ENCODE assay signal across 13 mouse cellular contexts in the genomic region with DNA sequence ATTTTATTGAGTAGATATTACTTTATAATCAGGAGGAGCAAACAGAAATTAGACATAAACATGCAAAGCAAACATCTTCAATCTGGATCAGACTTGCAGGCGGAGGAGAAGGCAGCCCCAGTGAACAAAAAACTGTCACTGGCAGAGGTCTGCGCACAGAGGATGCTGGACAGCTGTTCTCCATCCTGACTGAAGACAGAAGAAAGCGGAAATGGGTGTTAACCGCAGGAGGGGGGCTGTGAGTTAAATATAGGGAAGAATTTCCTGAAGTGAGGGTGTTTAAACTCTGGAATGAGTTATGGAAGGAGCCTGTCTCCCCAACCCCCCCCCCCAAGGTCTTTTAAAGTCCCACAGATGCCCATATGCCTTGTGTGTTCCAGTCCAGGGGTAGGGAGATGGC.
DNase-seq lines count a peak whose midpoint lies in the region; ATAC-seq and TF ChIP-seq lines count a peak whose summit lies in the region.
"Had no signal": no experiment of that assay in that cellular context is flagged by ENCODE, and none has a peak within 500 bp of the region (broad histone marks: within the 10 kb centered on the region; RNA-seq: fewer than 3 reads in every experiment).

No protein-coding gene starts in this region.

- H3K36me3 ChIP-seq in embryonic facial prominence, embryonic 10.5 days (replicated peaks): no peaks in the 10 kb centered on the region
- H3K36me3 ChIP-seq in intestine, embryonic 16.5 days (ENCODE audit: control insufficient read depth, insufficient read depth, low read length): no peaks in the 10 kb centered on the region
- H3K36me3 ChIP-seq in limb, embryonic 15.5 days: no peaks in the 10 kb centered on the region; the same call in 1 of the 2 replicates
- peaks cover 12% of the 10 kb centered on the region; the same call in 1 of the 2 replicates for H3K36me3 ChIP-seq in liver, postnatal 0 days (replicated peaks; ENCODE audit: insufficient read depth, low read length)
- H3K36me3 ChIP-seq in forebrain, embryonic 13.5 days (ENCODE audit: poor library complexity, severe bottlenecking): no peaks in the 10 kb centered on the region
- H3K36me3 ChIP-seq: hindbrain, embryonic 13.5 days; neural tube, embryonic 13.5 days had no signal

- 0 out of 2 replicates have a peak overlapping the region, but pooled peaks have one; percentile 14 for H3K27ac ChIP-seq in embryonic facial prominence, embryonic 10.5 days (replicated peaks)
- peak overlapping the region; percentile 36; the same call in 1 of the 2 replicates for H3K27ac ChIP-seq in embryonic fibroblast, embryonic 13.5 days (ENCODE audit: insufficient read depth, low read length)
- peak overlapping the region; percentile 32; the same call in 1 of the 2 replicates for H3K27ac ChIP-seq in intestine, embryonic 16.5 days (ENCODE audit: low read length)
- H3K27ac ChIP-seq in limb, embryonic 15.5 days: 0 out of 2 replicates have a peak overlapping the region, but pooled peaks have one; percentile 17
- H3K27ac ChIP-seq in liver, postnatal 0 days (ENCODE audit: low read depth): no peak overlapping the region
- H3K27ac ChIP-seq in forebrain, embryonic 13.5 days: no peak overlapping the region
- H3K27ac ChIP-seq: hindbrain, embryonic 13.5 days; neural tube, embryonic 13.5 days had no signal

- ATAC-seq in intestine, embryonic 16.5 days: peak; percentile 69
- ATAC-seq in limb, embryonic 15.5 days (ENCODE audit: insufficient number of reproducible peaks, low FRiP score, low TSS enrichment, low read depth): no peak
- ATAC-seq in liver, postnatal 0 days: no peak
- no peak for ATAC-seq in forebrain, embryonic 13.5 days
- ATAC-seq: forebrain, embryonic 16.5 days had no signal

- TF ChIP-seq EP300 in liver, postnatal 0 days (IDR thresholded peaks at IDR 0.05; ENCODE audit: low read depth): no peak

- 0 out of 2 replicates have a peak, but pooled peaks cover 12% of the 10 kb centered on the region for H3K27me3 ChIP-seq in embryonic facial prominence, embryonic 10.5 days (replicated peaks; ENCODE audit: low read depth, poor library complexity, severe bottlenecking)
- H3K27me3 ChIP-seq in intestine, embryonic 16.5 days (replicated peaks; ENCODE audit: control insufficient read depth, insufficient read depth, low read length): no peaks in the 10 kb centered on the region
- H3K27me3 ChIP-seq in limb, embryonic 15.5 days: peaks cover 4% of the 10 kb centered on the region; the same call in 1 of the 2 replicates
- no peaks in the 10 kb centered on the region for H3K27me3 ChIP-seq in liver, postnatal 0 days (ENCODE audit: insufficient read depth, low read length)
- no peaks in the 10 kb centered on the region for H3K27me3 ChIP-seq in forebrain, embryonic 13.5 days
- H3K27me3 ChIP-seq: CH12.LX; hindbrain, embryonic 13.5 days; neural tube, embryonic 13.5 days had no signal

- no peak for DNase-seq in embryonic facial prominence, embryonic 10.5 days (ENCODE audit: low spot score)
- no peak for DNase-seq in thymus, postnatal 10 days (ENCODE audit: low spot score in 2 of 2)
- DNase-seq in liver, postnatal 0 days: no peak
- DNase-seq in thymus, postnatal 25 days: no peak
- DNase-seq: thymus, adult 2 months had no signal

- no peak for TF ChIP-seq POLR2A in embryonic fibroblast, embryonic 13.5 days (IDR thresholded peaks at IDR 0.05; ENCODE audit: low read depth, low read length)

- no peak for TF ChIP-seq CTCF in embryonic fibroblast, embryonic 13.5 days (IDR thresholded peaks at IDR 0.05; ENCODE audit: borderline replicate concordance, insufficient read depth, low read length)
- no peak for TF ChIP-seq CTCF in liver, postnatal 0 days (IDR thresholded peaks at IDR 0.05; ENCODE audit: low read depth)

- H3K9me3 ChIP-seq in embryonic facial prominence, embryonic 10.5 days: peaks cover 5% of the 10 kb centered on the region
- H3K9me3 ChIP-seq in intestine, embryonic 16.5 days (ENCODE audit: control insufficient read depth, low read length): peaks cover 3% of the 10 kb centered on the region; the same call in 1 of the 2 replicates
- H3K9me3 ChIP-seq in limb, embryonic 15.5 days: no peaks in the 10 kb centered on the region
- no peaks in the 10 kb centered on the region for H3K9me3 ChIP-seq in liver, postnatal 0 days (ENCODE audit: low read length)
- H3K9me3 ChIP-seq in forebrain, embryonic 13.5 days (replicated peaks): no peaks in the 10 kb centered on the region
- H3K9me3 ChIP-seq: hindbrain, embryonic 13.5 days; neural tube, embryonic 13.5 days had no signal

- no peak overlapping the region for H3K9ac ChIP-seq in intestine, embryonic 16.5 days (ENCODE audit: low read depth, low read length)
- H3K9ac ChIP-seq in limb, embryonic 15.5 days: no peak overlapping the region
- H3K9ac ChIP-seq in liver, postnatal 0 days (replicated peaks): no peak overlapping the region
- no peak overlapping the region for H3K9ac ChIP-seq in forebrain, embryonic 13.5 days
- H3K9ac ChIP-seq: hindbrain, embryonic 13.5 days; neural tube, embryonic 13.5 days had no signal

- peaks cover 60% of the 10 kb centered on the region for H3K4me1 ChIP-seq in embryonic facial prominence, embryonic 10.5 days
- H3K4me1 ChIP-seq in embryonic fibroblast, embryonic 13.5 days (ENCODE audit: control insufficient read depth, insufficient read depth, low read length): peaks cover 19% of the 10 kb centered on the region
- peaks cover 38% of the 10 kb centered on the region for H3K4me1 ChIP-seq in intestine, embryonic 16.5 days (ENCODE audit: control insufficient read depth, insufficient read depth, low read length)
- H3K4me1 ChIP-seq in limb, embryonic 15.5 days: peaks cover 47% of the 10 kb centered on the region
- H3K4me1 ChIP-seq in liver, postnatal 0 days (ENCODE audit: insufficient read depth): peaks cover 2% of the 10 kb centered on the region; the same call in 1 of the 2 replicates
- peaks cover 6% of the 10 kb centered on the region; the same call in 1 of the 2 replicates for H3K4me1 ChIP-seq in forebrain, embryonic 13.5 days

- H3K4me2 ChIP-seq in intestine, embryonic 16.5 days (ENCODE audit: low read depth, low read length): no peak overlapping the region
- no peak overlapping the region for H3K4me2 ChIP-seq in limb, embryonic 15.5 days
- no peak overlapping the region for H3K4me2 ChIP-seq in liver, postnatal 0 days (ENCODE audit: low read depth, low read length)
- H3K4me2 ChIP-seq in forebrain, embryonic 13.5 days: no peak overlapping the region
- H3K4me2 ChIP-seq: hindbrain, embryonic 13.5 days; neural tube, embryonic 13.5 days had no signal

- H3K4me3 ChIP-seq in embryonic facial prominence, embryonic 10.5 days: no peak overlapping the region
- H3K4me3 ChIP-seq in embryonic fibroblast, embryonic 13.5 days (ENCODE audit: insufficient read depth, low read length): no peak overlapping the region
- H3K4me3 ChIP-seq in intestine, embryonic 16.5 days (ENCODE audit: low read length): no peak overlapping the region
- no peak overlapping the region for H3K4me3 ChIP-seq in limb, embryonic 15.5 days
- H3K4me3 ChIP-seq in liver, postnatal 0 days (ENCODE audit: low read depth, low read length): no peak overlapping the region
- H3K4me3 ChIP-seq in forebrain, embryonic 13.5 days: no peak overlapping the region
- H3K4me3 ChIP-seq: hindbrain, embryonic 13.5 days; neural tube, embryonic 13.5 days had no signal

- 73% methylated on average over 4 of the region's 4 CpGs for WGBS in embryonic facial prominence, embryonic 10.5 days
- 57% methylated on average over 4 of the region's 4 CpGs for WGBS in intestine, embryonic 16.5 days
- 41% methylated on average over 4 of the region's 4 CpGs for WGBS in limb, embryonic 15.5 days
- 72% methylated on average over 4 of the region's 4 CpGs for WGBS in liver, postnatal 0 days (ENCODE audit: insufficient replicate concordance)
- WGBS in forebrain, embryonic 13.5 days: 93% methylated on average over 4 of the region's 4 CpGs

Comparison
In these comparisons a context has a peak if more than half of its experiments do, and no peak if none do; other contexts are left out.
1. H3K27ac ChIP-seq: peak in embryonic facial prominence, embryonic 10.5 days (single experiment), embryonic fibroblast, embryonic 13.5 days (single experiment), intestine, embryonic 16.5 days (single experiment) and limb, embryonic 15.5 days (single experiment); none in liver, postnatal 0 days (single experiment) and forebrain, embryonic 13.5 days (single experiment).